Mouse (Mus musculus): ENCODE measurements at regions not wholly inside any gene's neighbourhood (a gene's known extent, or its start where the extent isn't known, plus 50 kb on each side); places are given as distances from the start of the nearest gene placed in this dataset.
"Not testable (repeated sequence)": the region's sequence is repeated elsewhere in the genome, so short reads cannot be mapped to it uniquely, and the experiment has no call there.

DNA sequence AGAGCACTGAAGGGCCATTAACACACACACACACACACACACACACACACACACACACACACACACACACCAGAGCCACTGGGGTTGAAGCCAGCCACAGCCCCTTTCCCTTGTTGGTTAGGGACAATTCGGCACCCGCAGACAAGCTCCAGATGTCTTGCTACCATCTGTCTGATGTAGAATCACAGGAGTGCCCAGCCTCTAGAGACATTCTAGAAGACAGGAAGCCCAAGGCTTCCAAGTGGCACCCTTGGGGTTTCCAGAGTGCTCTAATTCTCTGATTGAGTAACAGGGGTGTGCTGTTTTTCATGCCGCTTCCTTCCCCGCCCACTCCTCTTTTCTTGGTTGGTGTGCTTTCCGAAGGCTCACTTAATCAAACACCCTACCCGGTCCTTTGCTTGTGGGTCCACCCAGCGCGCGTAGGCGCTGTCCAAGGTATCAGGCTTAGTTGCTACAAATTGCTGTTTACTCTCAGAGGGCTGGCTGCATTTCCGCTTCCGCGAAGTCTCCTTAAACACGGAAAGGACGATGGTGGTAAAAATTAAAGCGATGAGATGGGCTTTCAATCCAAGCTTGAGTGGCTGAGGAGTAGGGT lies 59.5 kb upstream of the Zbtb18 start:
- DNase-seq (ENCODE audit: low spot score): peak; percentile 64

DNA sequence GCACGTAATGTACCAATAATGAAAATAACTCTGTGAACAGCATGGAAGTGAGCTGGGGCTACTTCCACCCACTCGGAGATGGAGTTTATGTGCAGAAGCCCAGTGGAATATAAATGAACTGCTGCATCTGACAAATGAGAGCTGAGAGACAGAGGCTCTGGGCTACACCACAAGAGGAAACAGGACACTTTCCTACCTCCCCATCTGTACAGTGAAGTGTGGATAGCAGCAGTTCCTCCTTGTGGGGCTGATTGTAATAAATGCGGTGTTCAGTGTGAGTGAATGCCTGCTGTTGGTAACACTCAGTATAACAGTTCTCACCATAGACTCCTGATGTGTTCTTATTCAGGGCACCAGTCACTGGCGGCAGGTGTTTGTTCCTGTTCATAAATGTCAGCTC lies 60.0 kb upstream of the Zbtb18 start:
- DNase-seq (ENCODE audit: low spot score): no peak

DNA sequence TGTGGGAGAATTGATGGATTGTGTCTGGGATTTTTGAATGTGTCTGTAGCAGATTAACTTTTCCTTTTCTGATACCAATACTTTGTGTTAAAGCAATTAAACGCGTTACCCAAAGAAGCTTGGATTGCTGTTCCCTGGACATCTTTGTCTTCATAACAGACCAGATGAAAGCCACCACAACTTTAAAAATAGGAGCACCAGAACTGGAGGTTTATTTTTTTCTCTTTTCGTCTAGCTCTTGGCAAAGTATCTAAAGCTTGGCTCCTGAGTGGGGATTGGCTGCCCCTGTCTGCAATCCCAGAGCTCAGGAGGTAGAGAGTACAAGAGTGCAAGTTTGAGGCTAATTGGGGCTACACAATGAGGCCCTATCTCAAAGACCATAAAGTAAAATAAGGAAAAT lies 64.0 kb upstream of the Zbtb18 start:
- no peak for DNase-seq (ENCODE audit: low spot score)

DNA sequence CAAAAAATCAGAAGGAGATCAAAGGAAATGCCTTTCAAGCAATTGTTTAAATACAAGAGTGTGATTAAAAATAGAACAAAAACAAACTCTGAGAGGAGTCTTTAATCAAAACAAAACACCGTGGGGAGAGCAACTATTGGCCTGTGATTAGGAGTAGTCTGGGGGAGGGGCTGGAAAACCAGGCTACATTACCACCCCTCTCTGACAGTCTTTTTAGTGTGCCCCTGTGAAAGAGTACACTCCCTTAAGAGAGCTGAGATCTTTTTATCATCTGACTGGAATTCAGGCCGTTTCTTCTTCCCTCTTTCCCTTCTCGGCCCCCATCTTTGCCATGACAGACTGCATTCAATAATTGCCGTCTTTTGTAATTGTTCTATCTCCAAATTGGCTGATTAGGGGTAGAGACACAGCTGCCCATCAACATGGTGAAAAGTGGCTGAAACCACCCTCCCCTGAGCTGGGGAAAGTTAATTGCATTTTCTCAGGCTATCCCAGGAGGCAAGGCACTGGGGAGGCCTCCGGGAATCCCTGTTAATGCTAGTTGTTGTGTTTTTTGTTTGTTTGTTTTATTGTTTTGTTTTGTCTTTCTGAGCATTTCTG lies 68.8 kb upstream of the Zbtb18 start:
- no peak for DNase-seq (ENCODE audit: low spot score)

DNA sequence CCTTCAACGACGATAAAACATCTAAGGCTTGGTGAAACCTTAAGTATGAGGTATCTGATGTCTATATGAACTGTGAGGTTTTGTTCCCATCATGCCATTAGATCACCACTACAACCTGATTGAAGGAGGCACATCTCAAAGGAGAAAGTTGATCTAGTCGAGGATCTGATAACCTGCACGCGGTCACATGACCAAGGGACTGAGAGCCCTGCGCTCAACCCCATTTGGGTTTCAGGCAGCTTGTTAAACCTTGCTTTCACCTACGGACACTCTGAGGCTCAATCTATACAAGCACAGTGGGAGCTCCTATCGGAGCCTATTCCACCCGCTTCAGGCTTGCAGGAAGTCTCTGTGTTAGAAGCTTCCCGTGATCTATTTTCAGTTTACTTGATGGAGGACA lies 70.1 kb upstream of the Zbtb18 start:
- DNase-seq (ENCODE audit: low spot score): no peak

DNA sequence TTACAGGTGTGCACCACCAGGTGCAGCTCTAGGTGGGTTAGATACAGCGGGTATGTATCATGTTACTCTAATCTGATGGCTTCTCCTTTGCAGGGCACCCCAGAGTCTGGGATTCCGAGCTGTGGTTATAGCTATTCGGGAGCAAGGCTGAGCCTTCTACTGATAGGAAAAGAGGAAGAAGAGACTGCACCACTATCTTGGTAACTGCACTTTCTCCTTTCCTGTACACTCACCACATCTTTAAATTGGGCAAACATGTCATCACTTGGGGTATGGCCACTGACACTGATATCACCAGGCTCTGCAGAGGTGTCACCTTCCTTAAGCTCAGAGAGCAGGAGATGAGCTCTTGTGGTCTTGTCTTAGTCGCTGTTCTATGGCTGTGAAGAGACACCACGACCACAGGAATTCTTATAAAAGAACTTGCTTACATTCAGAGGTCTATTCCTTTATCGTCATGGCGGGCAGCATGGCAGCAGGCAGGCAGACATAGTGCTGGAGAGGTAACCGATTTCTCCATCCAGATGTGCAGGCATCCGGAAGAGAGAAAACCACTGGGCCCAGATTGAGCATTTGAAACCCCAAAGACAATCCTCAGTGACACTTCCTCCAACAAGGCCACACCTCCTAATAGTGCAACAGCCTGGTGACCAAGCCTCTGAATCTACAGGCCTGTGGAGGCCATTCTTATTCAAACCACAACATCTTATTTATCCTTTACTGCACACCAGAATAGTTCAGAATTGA lies 74.1 kb upstream of the Zbtb18 start:
- DNase-seq (ENCODE audit: low spot score): no peak

DNA sequence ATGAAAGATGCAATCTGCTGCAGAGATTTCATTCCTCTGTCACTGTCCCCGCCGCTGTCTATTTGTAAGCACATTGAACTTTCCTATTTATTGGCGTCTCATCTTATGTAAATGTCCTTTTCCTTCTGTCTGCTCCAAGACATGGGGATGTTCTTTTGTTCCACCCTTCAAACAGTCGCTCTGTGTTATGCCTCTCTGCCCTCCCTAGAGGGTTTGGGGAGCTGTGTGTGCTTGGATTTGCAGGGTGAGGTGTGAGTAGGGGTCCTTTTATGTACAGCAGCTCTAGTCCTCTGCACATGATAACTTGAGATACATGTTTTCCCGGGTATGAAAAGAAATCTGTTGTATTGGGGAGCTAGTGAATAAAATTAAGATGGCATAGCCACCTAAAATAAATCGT lies 75.2 kb upstream of the Zbtb18 start:
- DNase-seq (ENCODE audit: low spot score): no peak

DNA sequence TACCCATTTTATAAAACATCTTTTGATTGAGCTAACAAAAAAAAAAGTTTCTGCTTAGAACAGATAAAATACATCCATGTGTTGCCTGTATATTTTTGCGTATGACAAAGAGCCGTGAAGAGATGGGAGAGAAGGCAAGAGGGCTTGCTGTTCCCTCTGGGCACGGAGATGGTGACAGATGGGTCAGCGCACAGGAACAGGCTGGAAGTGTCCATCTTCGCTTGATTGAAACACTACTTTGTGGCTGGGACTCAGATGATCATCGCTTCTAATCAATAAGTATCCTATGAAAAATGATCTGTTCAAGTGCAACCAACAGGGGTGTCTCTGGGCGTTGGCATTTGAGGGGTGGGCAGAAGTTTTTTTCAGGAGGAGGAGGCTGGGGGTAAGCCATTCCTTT lies 75.7 kb upstream of the Zbtb18 start:
- no peak for DNase-seq (ENCODE audit: low spot score)

DNA sequence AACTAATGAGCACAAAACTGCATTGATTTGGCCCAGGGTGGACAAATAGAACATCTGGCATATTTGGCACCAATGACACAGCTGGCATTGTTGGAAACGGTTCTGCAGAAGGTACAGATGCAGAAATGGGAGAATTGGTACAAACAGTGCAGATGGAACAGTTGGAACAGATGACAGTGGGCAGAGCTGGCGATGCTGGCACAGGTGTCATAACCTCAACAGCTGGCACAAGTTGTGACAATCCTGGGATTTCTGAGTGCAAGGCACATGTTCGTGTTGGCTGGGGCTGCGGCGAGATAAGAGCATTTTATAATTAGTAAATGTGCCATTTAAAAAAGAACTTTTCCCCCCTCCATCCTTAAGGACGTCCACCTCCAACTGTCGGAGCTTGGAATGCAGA lies 77.8 kb upstream of the Zbtb18 start:
- DNase-seq (ENCODE audit: low spot score): no peak

DNA sequence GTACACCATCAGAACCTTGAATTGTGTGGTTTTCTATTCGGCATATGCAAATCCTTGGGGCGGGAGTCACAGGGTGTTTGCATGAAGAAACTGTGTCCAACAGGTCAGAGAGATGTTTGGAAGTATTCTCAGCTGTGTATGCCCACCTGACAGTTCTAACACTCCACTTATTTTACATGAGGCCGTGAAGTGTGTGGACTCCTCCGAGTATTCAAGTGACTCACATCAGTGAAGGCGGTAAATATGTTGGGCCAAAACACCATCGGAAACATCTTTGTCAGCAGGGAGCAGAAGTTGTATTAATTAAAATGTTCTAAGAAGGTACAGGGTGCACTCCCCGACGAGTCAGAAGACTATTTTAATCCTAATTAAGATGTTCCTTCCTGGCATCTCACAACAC lies 79.8 kb upstream of the Zbtb18 start:
- DNase-seq (ENCODE audit: low spot score): no peak

DNA sequence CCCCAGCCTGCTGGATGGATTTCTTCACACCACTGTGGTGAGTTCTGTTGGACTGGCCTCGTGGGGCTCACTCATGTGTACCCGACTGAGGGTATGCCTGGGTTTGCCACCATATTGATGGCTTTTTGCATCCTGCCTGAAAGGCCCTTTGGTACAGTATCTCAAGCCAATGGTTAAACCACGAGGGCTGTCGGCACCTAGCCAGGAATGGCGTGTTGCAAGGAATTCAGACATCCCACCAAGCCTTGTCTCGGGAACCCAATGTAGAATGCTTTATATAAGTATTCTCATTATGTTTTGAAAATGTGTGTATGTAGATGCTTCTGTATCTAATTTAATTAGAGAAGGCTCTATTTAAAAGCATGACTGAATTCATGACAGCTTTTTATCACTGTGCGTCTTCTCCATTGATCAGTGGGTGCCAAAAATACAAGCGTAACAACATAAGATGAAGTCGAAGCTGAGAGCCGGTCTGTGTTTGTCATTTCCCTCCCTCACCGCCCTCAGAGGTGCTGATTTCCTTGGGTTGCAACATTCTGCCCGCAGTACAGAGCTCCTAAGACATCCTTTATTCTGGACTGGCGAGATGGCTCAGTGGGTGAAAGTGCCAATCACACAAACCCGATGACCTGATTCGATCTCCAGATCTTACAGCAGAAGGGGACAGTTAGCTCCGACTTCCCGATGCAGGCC lies 90.5 kb upstream of the Akt3 start:
- no peak for DNase-seq (ENCODE audit: low spot score)

DNA sequence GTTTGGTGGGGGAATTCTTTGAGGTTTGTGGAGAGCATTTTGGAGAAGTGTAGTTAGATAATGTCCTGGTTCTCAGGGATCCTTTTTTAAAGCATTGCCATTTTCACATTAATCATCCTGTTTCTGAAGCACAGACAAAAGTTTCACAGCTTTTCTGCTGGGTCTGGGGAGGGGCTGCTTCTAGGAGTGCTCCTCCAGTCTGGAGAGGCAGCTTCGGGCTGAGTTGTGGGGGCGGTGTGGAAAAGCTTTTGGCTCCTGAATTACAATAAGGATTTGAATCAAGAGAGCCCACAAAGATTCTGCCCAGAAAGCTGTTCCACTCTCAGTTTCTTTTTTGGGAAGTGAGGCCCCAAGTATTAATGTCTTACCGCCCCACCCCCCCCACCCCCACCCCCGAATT lies 89.2 kb upstream of the Akt3 start:
- no peak for DNase-seq (ENCODE audit: low spot score)

DNA sequence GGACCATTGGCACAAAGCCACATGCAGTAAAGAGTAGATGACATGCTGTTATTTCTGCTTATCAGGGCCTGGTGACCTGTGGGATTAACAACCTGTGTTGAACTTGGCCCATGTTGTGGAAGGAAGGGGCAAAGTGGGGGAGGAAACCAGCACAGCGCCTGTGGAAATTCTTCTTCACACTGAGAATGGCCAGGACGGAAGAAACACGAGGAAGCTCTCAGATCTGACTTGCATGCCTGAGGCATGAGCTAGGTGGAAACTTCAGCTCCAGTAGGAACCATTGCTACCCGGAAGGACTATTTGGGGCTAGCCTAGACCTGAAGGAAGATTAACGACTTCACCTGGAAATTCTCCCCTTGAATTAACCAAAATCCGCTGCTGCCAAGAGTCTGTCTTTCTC lies 88.5 kb upstream of the Akt3 start:
- no peak for DNase-seq (ENCODE audit: low spot score)

DNA sequence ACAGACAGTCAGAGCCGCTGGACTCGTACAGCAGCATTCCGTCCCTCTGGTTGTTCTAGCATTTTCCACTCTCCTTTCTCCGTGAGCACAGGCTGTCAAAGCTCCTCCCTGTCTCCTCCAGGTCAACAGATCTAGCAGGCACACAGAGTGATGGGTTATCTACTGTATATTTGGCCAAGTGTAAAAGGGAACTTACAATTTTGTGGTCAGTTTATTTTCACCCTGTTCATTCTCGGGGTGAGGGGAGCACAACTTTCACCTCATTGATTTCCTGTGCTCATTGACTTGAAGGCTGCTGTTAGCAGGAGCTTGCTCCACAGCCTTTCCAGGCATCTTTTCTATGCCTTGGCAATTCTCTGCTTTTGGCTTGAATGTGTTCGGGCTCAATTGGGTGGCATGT lies 87.5 kb upstream of the Akt3 start:
- no peak for DNase-seq (ENCODE audit: low spot score)

DNA sequence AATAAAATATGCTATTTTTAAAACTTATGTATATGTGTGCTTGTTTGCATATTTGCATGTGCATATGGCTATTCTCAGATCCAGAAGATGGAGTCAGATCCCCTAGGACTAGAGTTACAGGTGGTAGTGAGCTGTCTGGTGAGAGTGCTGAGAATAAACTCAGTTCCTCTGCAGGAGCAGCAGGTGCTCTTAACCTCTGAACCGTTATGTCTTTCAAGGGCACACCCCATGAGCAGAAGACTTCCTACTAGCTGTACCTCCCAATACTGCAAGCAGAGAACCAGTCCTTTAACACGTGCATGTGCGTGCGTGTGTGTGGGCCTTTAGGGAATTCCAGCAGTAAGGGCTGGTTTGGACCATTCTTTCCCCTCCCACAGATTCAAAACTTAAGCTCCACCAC lies 85.9 kb upstream of the Akt3 start:
- no peak for DNase-seq (ENCODE audit: low spot score)

DNA sequence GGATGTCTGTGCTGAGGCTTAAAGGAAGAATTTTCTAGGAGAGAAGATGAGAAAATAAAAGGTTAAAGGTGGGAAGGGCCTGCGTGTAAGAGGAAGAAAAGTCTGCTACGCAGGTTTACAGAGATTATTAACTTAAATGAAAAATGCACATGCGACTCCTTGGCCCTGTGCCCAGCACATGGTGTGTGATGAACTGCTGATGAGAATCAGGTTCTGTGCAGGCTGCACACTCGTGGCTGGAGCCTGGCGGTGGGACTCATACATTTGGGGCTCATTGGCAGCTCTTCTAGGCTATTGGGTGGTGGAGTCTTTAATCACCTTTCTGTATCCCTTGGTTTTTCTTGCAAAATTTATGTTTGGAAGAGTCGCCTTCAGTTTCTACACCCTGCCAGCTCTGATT lies 85.1 kb upstream of the Akt3 start:
- no peak for DNase-seq (ENCODE audit: low spot score)

DNA sequence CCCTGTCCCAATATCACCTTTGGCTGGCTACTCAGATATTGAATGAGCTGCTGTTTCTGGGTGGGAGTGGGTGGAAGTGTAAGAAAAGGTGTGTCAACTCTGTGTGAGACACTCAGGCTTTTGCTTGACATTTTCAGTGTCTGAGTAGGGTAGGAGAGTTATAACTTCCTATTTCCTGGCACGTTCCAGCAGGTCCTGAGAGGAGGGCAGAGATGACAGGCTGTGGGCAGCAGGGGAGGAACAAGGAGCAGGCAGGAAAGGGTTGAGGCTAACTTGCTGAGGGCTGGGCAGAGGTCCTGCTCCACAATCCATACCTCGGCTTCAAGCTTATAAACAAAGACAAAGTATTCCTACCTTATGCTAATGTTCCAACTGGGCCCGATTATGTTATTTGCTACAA lies 82.2 kb upstream of the Akt3 start:
- no peak for DNase-seq (ENCODE audit: low spot score)

DNA sequence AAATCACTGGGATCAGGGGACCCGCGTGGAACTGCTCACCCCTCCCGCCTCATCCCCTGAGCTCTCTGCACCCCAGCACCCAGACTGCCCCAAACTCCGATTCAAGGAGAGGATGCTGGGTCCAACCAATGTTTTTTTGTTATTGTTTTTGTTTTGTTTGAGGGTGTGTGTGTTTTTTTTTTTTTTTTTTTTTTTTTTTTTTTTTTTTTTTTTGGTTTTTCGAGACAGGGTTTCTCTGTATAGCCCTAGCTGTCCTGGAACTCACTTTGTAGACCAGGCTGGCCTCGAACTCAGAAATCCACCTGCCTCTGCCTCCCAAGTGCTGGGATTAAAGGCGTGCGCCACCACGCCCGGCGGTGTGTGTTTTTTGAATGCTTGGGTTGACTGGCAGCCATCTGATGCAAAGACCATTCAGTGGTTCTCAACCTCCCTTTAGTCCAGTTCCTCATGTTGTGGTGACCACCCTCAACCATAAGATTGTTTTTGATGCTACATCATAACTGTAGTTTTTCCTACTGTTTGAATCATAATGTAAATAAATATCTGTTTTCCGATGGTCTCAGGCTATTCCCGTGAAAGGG lies 81.3 kb upstream of the Akt3 start:
- DNase-seq (ENCODE audit: low spot score): not testable (repeated sequence)

DNA sequence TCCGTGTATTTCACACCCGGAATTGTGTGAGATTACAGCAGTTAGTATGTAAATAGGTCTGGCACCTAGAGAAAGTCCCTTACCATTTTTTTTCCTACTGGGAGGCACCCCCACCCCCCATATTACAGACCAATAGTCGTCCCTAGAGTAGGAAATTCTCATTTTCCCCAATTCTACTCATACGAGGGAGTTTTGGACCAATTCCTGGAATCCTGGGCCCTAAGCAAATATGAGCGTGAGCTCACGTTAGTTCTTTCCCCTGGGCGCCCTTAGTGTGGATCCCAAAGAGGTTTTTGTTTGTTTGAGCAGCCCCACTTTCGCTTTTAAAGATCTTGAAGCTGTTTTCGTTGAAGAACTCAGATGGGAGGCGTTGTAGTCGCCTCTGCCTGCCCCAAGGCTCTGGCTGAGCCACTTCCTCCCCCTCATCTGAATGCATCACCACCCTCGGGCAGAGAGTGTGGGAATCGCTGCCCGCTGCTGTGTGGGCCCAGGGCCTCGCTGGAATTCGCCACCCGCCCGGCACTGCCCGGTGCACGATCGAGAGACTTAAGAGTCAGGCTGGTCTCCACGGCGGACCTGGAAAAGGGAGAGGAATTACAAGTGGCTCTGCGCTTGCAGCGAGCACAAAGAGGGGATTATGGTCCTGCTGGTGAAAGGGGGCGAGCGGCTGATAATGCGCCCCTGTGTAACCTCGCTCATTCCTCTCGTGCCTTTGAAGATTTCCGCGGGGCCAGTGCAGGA lies 80.6 kb upstream of the Akt3 start:
- peak; percentile 62 for DNase-seq (ENCODE audit: low spot score)

DNA sequence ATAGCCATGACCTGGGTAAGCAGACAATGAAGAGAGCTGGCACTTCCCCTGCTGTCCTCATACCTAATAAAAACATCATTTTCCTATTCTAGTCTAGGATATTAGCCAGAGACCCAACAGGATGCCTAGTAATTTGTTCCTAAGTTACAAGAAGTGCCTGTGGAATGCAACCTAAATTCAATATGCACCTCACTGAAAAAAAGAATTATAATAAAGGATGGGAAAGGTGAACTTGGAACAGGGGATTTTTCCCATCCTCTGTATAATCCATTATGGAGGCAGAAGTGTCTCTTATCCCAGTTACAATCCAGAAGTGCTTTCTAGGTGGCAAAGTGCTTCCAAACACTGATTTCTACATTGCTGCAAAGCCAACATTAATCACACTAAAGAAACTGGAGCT lies 79.8 kb upstream of the Akt3 start:
- DNase-seq (ENCODE audit: low spot score): no peak

DNA sequence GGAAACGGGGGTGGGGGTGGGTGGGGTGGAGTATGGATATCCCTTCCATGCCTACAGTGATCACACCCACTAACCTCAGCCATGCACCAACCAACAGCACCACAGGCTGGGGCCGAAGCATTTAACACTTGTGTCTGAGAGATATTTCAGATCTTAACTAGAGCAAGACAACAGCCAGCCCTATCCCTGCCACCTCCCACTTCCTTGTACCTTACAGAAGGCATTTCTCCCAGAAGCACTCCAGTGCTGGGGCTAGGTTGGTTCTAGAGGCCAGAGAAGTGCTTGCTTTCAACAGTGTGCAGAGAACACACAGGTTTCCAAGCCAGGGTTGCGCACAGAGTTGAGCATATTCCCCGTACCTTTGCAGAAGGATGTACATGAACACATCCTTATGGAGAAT lies 79.1 kb upstream of the Akt3 start:
- no peak for DNase-seq (ENCODE audit: low spot score)

DNA sequence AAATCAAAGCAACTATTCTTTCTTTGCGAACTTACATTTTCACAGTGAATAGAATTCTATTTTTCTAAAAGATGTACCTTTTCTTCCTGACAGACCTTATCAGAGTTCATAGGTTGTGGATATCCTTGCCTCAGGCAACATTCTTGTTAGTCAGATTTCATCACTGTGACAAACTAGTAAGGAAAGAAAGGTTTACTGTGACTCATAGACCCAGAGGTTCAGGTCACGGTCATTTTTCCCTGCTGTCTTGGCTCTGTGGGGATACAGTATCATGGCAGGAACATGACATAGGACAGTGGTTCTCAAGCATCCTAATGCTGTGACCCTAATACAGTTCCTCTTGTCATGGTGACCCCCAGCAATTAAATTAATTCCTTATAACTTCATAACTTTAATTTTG lies 78.4 kb upstream of the Akt3 start:
- DNase-seq (ENCODE audit: low spot score): no peak
